23 mouse cellular contexts compared by ENCODE assay signal in the genomic region with DNA sequence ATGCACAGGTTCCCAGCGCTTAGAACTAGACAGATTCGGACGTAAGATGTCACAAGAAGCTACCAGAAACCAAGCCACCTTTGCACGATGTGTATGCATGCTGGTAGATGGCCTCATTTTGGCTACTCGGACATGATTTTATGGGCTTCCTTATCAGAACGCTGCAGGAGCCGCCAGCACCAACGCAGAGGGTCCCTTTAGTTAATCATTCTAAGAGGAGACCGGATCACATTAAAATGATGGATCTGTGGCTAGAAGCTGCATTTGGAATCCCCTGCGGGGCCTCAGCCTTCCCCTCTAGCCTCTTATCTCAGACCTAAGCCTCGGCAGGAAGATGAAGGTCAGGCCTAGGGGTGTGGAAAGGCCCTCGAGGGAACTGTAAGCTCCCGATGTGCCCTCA.
DNase-seq lines count a peak whose midpoint lies in the region; ATAC-seq and TF ChIP-seq lines count a peak whose summit lies in the region.
"Had no signal": no experiment of that assay in that cellular context is flagged by ENCODE, and none has a peak within 500 bp of the region (broad histone marks: within the 10 kb centered on the region; RNA-seq: fewer than 3 reads in every experiment).

No protein-coding gene starts in this region.

- 0 out of 2 replicates have a peak, but pooled peaks have one; percentile 52 for ATAC-seq in kidney, embryonic 14.5 days (ENCODE audit: low FRiP score, low TSS enrichment)
- ATAC-seq in neural tube, embryonic 13.5 days (ENCODE audit: low read depth), result peak; percentile 38; the same call in 1 of the 2 replicates
- ATAC-seq: forebrain, embryonic 14.5 days; hindbrain, embryonic 16.5 days; Patski had no signal

- no peak overlapping the region for H3K9ac ChIP-seq in kidney, embryonic 14.5 days (ENCODE audit: low read depth, low read length)
- 0 out of 2 replicates have a peak overlapping the region, but pooled peaks have one; percentile 3 for H3K9ac ChIP-seq in neural tube, embryonic 13.5 days
- H3K9ac ChIP-seq: limb, embryonic 13.5 days; lung, embryonic 15.5 days had no signal

- TF ChIP-seq CTCF in E14TG2a.4 (conservative IDR thresholded peaks at IDR 0.05; ENCODE audit: low read length), result no peak

- 28% methylated on average over 13 of the region's 13 CpGs for WGBS in kidney, embryonic 14.5 days
- 55% methylated on average over 13 of the region's 13 CpGs for WGBS in neural tube, embryonic 13.5 days

- no peak overlapping the region for H3K4me3 ChIP-seq in kidney, embryonic 14.5 days (ENCODE audit: low read length)
- peak overlapping the region; percentile 39; the same call in 1 of the 2 replicates for H3K4me3 ChIP-seq in E14TG2a.4 (replicated peaks; ENCODE audit: low read length)
- H3K4me3 ChIP-seq in neural tube, embryonic 13.5 days, result no peak overlapping the region
- H3K4me3 ChIP-seq: heart, embryonic 10.5 days; limb, embryonic 13.5 days; lung, embryonic 15.5 days had no signal

- peak; percentile 29 for DNase-seq in adrenal gland, postnatal 14 days
- DNase-seq in adrenal gland, adult 8-10 months, result no peak
- no peak for DNase-seq in kidney, adult 18-20 months
- no peak for DNase-seq in layer of hippocampus, postnatal 14 days (ENCODE audit: low spot score in 2 of 2)
- no peak for DNase-seq in embryo, embryonic 9.5 days (ENCODE audit: extremely low spot score)
- DNase-seq: cerebellum, adult 2 months; cerebellum, postnatal 14 days; gastrocnemius, postnatal 14 days; heart, adult 11 months; heart, postnatal 4 days; kidney, adult 2 months; kidney, postnatal 10 days had no signal

- H3K4me1 ChIP-seq in kidney, embryonic 14.5 days (ENCODE audit: control insufficient read depth, insufficient read depth, low read length), result peaks cover 11% of the 10 kb centered on the region; the same call in 1 of the 2 replicates
- H3K4me1 ChIP-seq in E14TG2a.4 (replicated peaks; ENCODE audit: low read depth, low read length), result peaks cover 18% of the 10 kb centered on the region; the same call in 1 of the 2 replicates
- peaks cover 14% of the 10 kb centered on the region; the same call in 1 of the 2 replicates for H3K4me1 ChIP-seq in neural tube, embryonic 13.5 days (replicated peaks)
- H3K4me1 ChIP-seq: lung, embryonic 15.5 days had no signal

- no peaks in the 10 kb centered on the region for H3K27me3 ChIP-seq in kidney, embryonic 14.5 days (ENCODE audit: control insufficient read depth, insufficient read depth, low read length)
- H3K27me3 ChIP-seq in E14TG2a.4 (ENCODE audit: insufficient read depth, low read length), result peaks cover 34% of the 10 kb centered on the region
- H3K27me3 ChIP-seq in neural tube, embryonic 13.5 days, result no peaks in the 10 kb centered on the region

- H3K9me3 ChIP-seq in kidney, embryonic 14.5 days (ENCODE audit: control insufficient read depth, low read length), result no peaks in the 10 kb centered on the region
- no peaks in the 10 kb centered on the region for H3K9me3 ChIP-seq in E14TG2a.4 (ENCODE audit: low read length)
- H3K9me3 ChIP-seq in neural tube, embryonic 13.5 days, result no peaks in the 10 kb centered on the region
- H3K9me3 ChIP-seq: heart, embryonic 10.5 days; limb, embryonic 13.5 days; lung, embryonic 15.5 days had no signal

- H3K27ac ChIP-seq in kidney, embryonic 14.5 days (ENCODE audit: low read depth, low read length), result no peak overlapping the region
- peak overlapping the region; percentile 1; the same call in 1 of the 2 replicates for H3K27ac ChIP-seq in neural tube, embryonic 13.5 days (replicated peaks)
- H3K27ac ChIP-seq: heart, embryonic 10.5 days; limb, embryonic 13.5 days; lung, embryonic 15.5 days had no signal

- H3K4me2 ChIP-seq in kidney, embryonic 14.5 days (replicated peaks; ENCODE audit: low read depth, low read length), result no peak overlapping the region
- no peak overlapping the region for H3K4me2 ChIP-seq in neural tube, embryonic 13.5 days
- H3K4me2 ChIP-seq: limb, embryonic 13.5 days; liver, embryonic 11.5 days; lung, embryonic 15.5 days; midbrain, embryonic 11.5 days had no signal

- no peaks in the 10 kb centered on the region for H3K36me3 ChIP-seq in kidney, embryonic 14.5 days (ENCODE audit: control insufficient read depth, insufficient read depth, low read length)
- no peaks in the 10 kb centered on the region for H3K36me3 ChIP-seq in E14TG2a.4 (ENCODE audit: insufficient read depth, low read length)
- no peaks in the 10 kb centered on the region for H3K36me3 ChIP-seq in neural tube, embryonic 13.5 days
- H3K36me3 ChIP-seq: heart, embryonic 10.5 days; limb, embryonic 13.5 days; lung, embryonic 15.5 days had no signal
